8 mouse cellular contexts compared by ENCODE assay signal in the genomic region with DNA sequence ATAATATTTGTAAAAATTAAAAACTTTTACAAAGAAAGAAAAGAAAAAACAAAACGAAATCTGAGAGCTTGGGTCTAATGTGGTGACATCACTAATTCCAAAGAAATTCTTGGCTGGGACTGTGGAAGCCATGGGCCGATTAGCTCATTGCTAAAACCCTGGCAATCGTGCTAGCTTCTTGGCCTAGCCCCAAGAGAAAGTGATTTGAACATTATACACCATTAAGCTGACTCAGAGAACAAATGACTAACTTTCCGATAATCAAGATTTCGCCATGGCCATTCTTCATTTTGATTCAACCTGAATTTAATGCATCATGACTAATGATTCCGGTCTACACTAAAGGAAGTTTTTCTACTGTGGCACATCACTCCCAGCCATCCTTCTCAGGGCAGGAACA. TPM values are rescaled to one million over a fixed set of nuclear protein-coding genes. Genes with fewer than 3 reads are reported as not detected.
A peak's percentile ranks its signal among the peaks of the same experiment; 100 is the strongest.
DNase-seq lines count a peak whose midpoint lies in the region; ATAC-seq and TF ChIP-seq lines count a peak whose summit lies in the region.

No protein-coding gene starts in this region.

- H3K36me3 ChIP-seq in liver, adult 2 months (ENCODE audit: control insufficient read depth, insufficient read depth, low read length) = no peaks in the 10 kb centered on the region
- no peaks in the 10 kb centered on the region for H3K36me3 ChIP-seq in liver, postnatal 0 days (replicated peaks; ENCODE audit: insufficient read depth, low read length)
- no peaks in the 10 kb centered on the region for H3K36me3 ChIP-seq in heart, embryonic 16.5 days (ENCODE audit: control insufficient read depth, insufficient read depth)
- H3K36me3 ChIP-seq in forebrain, embryonic 12.5 days (replicated peaks) = no peaks in the 10 kb centered on the region

- no peak overlapping the region for H3K9ac ChIP-seq in liver, adult 2 months (ENCODE audit: low read depth, low read length)
- H3K9ac ChIP-seq in liver, postnatal 0 days (replicated peaks) = no peak overlapping the region
- H3K9ac ChIP-seq in heart, embryonic 16.5 days (ENCODE audit: low read length) = no peak overlapping the region
- no peak overlapping the region for H3K9ac ChIP-seq in forebrain, embryonic 12.5 days

- H3K79me2 ChIP-seq in liver, adult 2 months (ENCODE audit: control insufficient read depth, insufficient read depth, low read length) = no peaks in the 10 kb centered on the region

- peak; percentile 64 for DNase-seq in liver, adult 2 months (ENCODE audit: extremely low read depth, low read depth, low spot score)
- DNase-seq in liver, postnatal 0 days = no peak
- peak; percentile 79 for DNase-seq in lung, postnatal 36 days
- no peak for DNase-seq in spleen, postnatal 14 days (ENCODE audit: low spot score in 2 of 2)
- no peak for DNase-seq in thymus, postnatal 4 days

- ATAC-seq in liver, postnatal 0 days = no peak
- peak; percentile 81 for ATAC-seq in heart, embryonic 16.5 days (replicated peaks; ENCODE audit: extremely low read depth, insufficient read depth, low FRiP score)
- ATAC-seq in forebrain, embryonic 12.5 days (ENCODE audit: low FRiP score) = no peak

- H3K4me1 ChIP-seq in liver, adult 2 months (ENCODE audit: control insufficient read depth, insufficient read depth, low read length) = no peaks in the 10 kb centered on the region
- H3K4me1 ChIP-seq in liver, postnatal 0 days (ENCODE audit: insufficient read depth) = no peaks in the 10 kb centered on the region
- H3K4me1 ChIP-seq in brown adipose tissue, adult 24 weeks (ENCODE audit: control insufficient read depth, insufficient read depth, insufficient read length, low read length) = peaks cover 3% of the 10 kb centered on the region; the same call in 1 of the 2 replicates
- peaks cover 4% of the 10 kb centered on the region for H3K4me1 ChIP-seq in heart, embryonic 16.5 days (ENCODE audit: control insufficient read depth, insufficient read depth, low read length)
- H3K4me1 ChIP-seq in forebrain, embryonic 12.5 days = no peaks in the 10 kb centered on the region

- no peak overlapping the region for H3K4me3 ChIP-seq in liver, adult 2 months (ENCODE audit: insufficient read depth, low read depth, low read length)
- H3K4me3 ChIP-seq in liver, postnatal 0 days (ENCODE audit: low read depth, low read length) = no peak overlapping the region
- no peak overlapping the region for H3K4me3 ChIP-seq in brown adipose tissue, adult 24 weeks (ENCODE audit: insufficient read depth, low read depth, low read length)
- no peak overlapping the region for H3K4me3 ChIP-seq in heart, embryonic 16.5 days (ENCODE audit: low read length)
- H3K4me3 ChIP-seq in forebrain, embryonic 12.5 days (replicated peaks) = no peak overlapping the region

- H3K4me2 ChIP-seq in liver, postnatal 0 days (ENCODE audit: low read depth, low read length) = no peak overlapping the region
- H3K4me2 ChIP-seq in heart, embryonic 16.5 days (ENCODE audit: low read depth, low read length) = no peak overlapping the region
- H3K4me2 ChIP-seq in forebrain, embryonic 12.5 days = no peak overlapping the region

- TF ChIP-seq CTCF in liver, adult 2 months (IDR thresholded peaks at IDR 0.05; ENCODE audit: low read depth, low read length) = no peak
- no peak for TF ChIP-seq CTCF in liver, postnatal 0 days (IDR thresholded peaks at IDR 0.05; ENCODE audit: low read depth)

- H3K27ac ChIP-seq in liver, adult 2 months (replicated peaks; ENCODE audit: insufficient read depth, low read depth, low read length) = no peak overlapping the region
- H3K27ac ChIP-seq in liver, postnatal 0 days (ENCODE audit: low read depth) = no peak overlapping the region
- peak overlapping the region; percentile 33; the same call in 1 of the 2 replicates for H3K27ac ChIP-seq in brown adipose tissue, adult 24 weeks (replicated peaks; ENCODE audit: low read depth, low read length)
- H3K27ac ChIP-seq in heart, embryonic 16.5 days (ENCODE audit: low read length) = peak overlapping the region; percentile 42; the same call in 1 of the 2 replicates
- H3K27ac ChIP-seq in forebrain, embryonic 12.5 days = no peak overlapping the region

- TF ChIP-seq EP300 in liver, postnatal 0 days (IDR thresholded peaks at IDR 0.05; ENCODE audit: low read depth) = no peak

- WGBS in liver, adult 2 months = 40% methylated on average over 6 of the region's 6 CpGs
- whole genome bisulfite sequencing in liver, postnatal 0 days (ENCODE audit: insufficient replicate concordance) = 75% methylated on average over 6 of the region's 6 CpGs
- 48% methylated on average over 6 of the region's 6 CpGs for WGBS in heart, embryonic 16.5 days
- 95% methylated on average over 6 of the region's 6 CpGs for WGBS in forebrain, embryonic 12.5 days

- no peak for TF ChIP-seq POLR2A in liver, adult 2 months (IDR thresholded peaks at IDR 0.05; ENCODE audit: extremely low read depth, insufficient read depth, low read length)

- H3K27me3 ChIP-seq in liver, adult 2 months (ENCODE audit: control insufficient read depth, insufficient read depth, low read length) = no peaks in the 10 kb centered on the region
- no peaks in the 10 kb centered on the region for H3K27me3 ChIP-seq in liver, postnatal 0 days (ENCODE audit: insufficient read depth, low read length)
- H3K27me3 ChIP-seq in heart, embryonic 16.5 days (ENCODE audit: control insufficient read depth, insufficient read depth, low read length) = no peaks in the 10 kb centered on the region
- no peaks in the 10 kb centered on the region for H3K27me3 ChIP-seq in forebrain, embryonic 12.5 days

- H3K9me3 ChIP-seq in liver, postnatal 0 days (ENCODE audit: low read length) = no peaks in the 10 kb centered on the region
- H3K9me3 ChIP-seq in heart, embryonic 16.5 days (replicated peaks; ENCODE audit: control insufficient read depth, low read length) = no peaks in the 10 kb centered on the region
- H3K9me3 ChIP-seq in forebrain, embryonic 12.5 days = no peaks in the 10 kb centered on the region

RNA-seq across cellular contexts. Expression of a gene that starts 30.6 kb away (rescaled TPM):
- total RNA-seq in liver, adult 2 months (2014; rRNA removed) = 0.37 and 0.40 TPM in 2 replicates
- 0.22 and 0.55 TPM in 2 replicates for polyA plus RNA-seq in liver, adult 2 months (2012; rRNA removed)
- 2.7 and 2.9 TPM in 2 replicates for polyA plus RNA-seq in liver, postnatal 0 days (2015; fragmentation: Nextera tagmentation; extraction: Ambion mirVana)
- 7.3 and 17.4 TPM in 2 replicates for polyA plus RNA-seq in brown adipose tissue, adult 24 weeks (2012; ENCODE audit: insufficient read depth, insufficient read length, missing spikeins)
- 11.7 and 11.9 TPM in 2 replicates for polyA plus RNA-seq in heart, embryonic 16.5 days (2015; fragmentation: Nextera tagmentation; extraction: Ambion mirVana)
- polyA plus RNA-seq in forebrain, embryonic 12.5 days (2016; fragmentation: Nextera tagmentation; extraction: Ambion mirVana) = 51.1 and 60.4 TPM in 2 replicates

Comparison
In these comparisons a context has a peak if more than half of its experiments do, and no peak if none do; other contexts are left out.
1. DNase-seq: peak in liver, adult 2 months (single experiment) and lung, postnatal 36 days (single experiment); none in liver, postnatal 0 days (single experiment), spleen, postnatal 14 days (0 of 2) and thymus, postnatal 4 days (single experiment).
2. H3K27ac ChIP-seq: peak in brown adipose tissue, adult 24 weeks (single experiment) and heart, embryonic 16.5 days (single experiment); none in liver, adult 2 months (single experiment), liver, postnatal 0 days (single experiment) and forebrain, embryonic 12.5 days (single experiment).